Mouse (Mus musculus): ENCODE measurements around the gene Gpr137.
"Not testable (repeated sequence)": the region's sequence is repeated elsewhere in the genome, so short reads cannot be mapped to it uniquely, and the experiment has no call there.

Gene Gpr137

GRCm38 (mm10) chr19:6905498-6906159, 36.7 kb downstream of the Gpr137 start:
- no peak for DNase-seq (ENCODE audit: low read depth, low spot score)

DNA sequence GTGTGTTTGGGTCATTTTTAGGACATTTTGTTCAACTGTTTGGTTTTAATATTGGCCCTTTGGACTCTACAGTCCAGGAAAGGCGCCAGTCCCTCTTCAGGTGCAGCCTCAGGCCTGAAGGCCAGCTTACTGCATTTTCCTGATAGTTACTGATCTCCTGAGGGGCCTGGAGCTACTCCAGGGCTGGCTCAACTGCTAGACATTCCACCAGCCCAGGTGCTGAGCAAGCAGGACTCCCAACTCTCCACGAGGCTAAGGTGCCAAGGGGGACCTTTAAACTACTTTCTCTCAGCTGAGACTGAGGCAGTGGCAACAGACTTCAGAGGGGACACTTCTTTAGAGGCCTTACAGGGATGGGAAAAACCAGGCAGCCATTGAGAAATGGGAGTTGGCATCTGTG, 37.4 kb downstream of the Gpr137 start:
- DNase-seq (ENCODE audit: low read depth, low spot score), result no peak

DNA sequence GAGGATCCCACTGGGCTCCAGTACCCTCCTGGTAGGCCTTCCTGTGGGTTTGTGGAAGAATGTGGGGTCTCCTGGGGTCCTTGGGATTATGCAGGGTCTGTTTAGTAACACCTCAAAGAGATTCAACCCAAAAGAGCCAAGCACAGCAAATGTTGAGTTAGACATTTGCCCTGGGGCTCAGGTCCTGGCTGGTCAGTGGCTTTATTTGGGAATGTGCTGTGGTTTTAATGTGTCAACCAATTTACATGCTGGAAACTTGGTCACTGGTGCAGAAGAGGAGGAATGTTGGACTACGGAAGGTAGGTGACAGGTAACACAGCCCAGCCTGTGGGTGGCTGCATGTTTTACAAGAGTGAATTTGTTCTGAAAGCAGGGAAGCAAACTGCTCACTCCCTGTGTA, 39.2 kb downstream of the Gpr137 start:
- no peak for DNase-seq (ENCODE audit: low read depth, low spot score)

- DNase-seq (ENCODE audit: low read depth, low spot score), result no peak
Measured at GRCm38 (mm10) chr19:6899641-6900040, 42.6 kb downstream of the Gpr137 start.

DNA sequence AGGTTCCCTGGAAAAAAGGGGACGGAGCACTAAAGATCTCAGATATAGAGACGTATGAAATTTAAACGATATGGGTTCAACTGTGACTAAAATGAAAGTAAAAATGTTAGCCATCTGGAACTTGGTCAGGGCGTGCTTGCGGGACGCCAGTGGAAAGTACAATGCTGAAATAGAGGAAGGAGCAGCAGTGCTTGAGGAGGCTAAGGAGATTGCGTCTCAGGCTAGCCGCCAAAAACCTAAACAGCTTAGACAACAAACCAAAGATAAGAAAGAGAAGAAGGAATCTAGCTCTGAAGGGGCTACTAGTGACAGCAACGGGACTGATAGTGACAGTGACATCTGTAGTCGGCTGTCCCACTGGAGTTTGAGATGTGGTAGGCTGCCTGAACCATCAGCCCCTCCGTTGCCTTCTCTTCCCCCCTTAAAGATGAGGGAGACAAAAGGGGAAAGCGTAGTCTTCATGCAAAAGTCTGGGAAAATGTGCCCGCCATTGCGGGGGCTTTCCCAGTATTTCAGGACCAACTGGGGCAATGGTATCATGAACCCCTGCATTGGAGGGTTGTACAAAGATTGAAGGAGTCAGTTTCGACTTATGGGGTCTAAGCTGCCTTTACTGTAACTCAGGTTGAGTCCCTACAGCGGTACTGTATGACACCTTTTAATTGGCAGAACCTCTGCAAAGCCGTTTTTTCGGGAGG, 46.5 kb downstream of the Gpr137 start:
- not testable (repeated sequence) for DNase-seq (ENCODE audit: low read depth, low spot score)

DNA sequence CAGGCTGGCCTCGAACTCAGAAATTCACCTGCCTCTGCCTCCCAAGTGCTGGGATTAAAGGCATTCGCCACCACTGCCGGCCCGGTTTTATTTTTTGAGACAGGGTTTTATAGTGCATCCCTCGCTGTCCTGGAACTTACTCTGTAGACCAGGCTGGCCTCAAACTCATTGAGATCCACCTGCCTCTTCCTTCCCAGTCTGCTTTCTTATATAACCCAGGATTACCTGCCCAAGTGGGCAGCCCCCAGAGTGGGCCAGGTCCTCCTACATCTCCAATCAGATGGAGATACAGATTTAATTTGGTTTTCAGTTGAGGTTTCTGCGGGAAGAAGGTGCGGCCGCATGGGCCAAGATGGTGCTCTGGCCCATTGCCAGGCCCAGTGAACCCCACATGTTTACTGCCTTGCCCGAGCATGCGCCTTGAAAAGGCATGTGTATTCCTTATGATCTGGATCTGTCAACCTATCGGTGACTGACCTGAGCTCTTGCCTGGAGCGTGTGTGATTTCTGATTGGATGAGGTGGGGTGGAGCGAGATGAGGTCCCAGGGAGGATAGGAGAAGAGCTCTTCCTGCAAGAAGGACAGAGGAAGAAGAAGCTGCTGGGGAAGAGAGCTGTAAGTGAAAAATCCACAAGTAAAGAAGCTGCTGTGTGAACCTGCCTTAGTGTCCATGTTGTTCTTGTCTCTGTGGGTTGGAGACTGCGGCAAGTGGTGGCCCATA, 48.4 kb downstream of the Gpr137 start:
- no peak for DNase-seq (ENCODE audit: low read depth, low spot score)

DNA sequence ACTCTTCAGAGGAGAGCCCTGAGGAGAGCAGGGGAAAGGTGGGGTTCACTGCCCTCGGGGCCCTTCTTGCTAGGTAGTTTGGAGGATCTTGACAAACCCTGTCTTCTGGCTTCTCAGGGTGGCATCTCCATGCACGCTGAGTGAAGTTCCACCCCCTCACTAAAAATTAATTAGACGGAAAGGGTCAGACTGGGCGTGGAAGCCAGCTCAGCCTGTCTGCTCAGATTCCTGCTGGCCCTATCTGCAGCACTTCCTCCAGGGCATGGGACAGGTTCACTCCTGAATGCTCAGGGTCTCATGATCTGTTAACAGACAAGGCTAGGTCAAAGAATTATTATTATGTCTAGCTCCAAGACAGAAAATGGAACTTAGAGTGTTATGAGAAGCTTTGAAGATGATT, 49.8 kb downstream of the Gpr137 start:
- DNase-seq (ENCODE audit: low read depth, low spot score), result no peak

All from mesoderm, embryonic 11.5 days (tissue).